12 mouse cellular contexts compared by ENCODE assay signal in genomic region chr14:6888811-6889210, GRCm38 (mm10). TPM values are rescaled to one million over a fixed set of nuclear protein-coding genes. Genes with fewer than 3 reads are reported as not detected.
A peak's percentile ranks its signal among the peaks of the same experiment; 100 is the strongest.
DNase-seq lines count a peak whose midpoint lies in the region; ATAC-seq and TF ChIP-seq lines count a peak whose summit lies in the region.
"Not testable (repeated sequence)": the region's sequence is repeated elsewhere in the genome, so short reads cannot be mapped to it uniquely, and the experiment has no call there.
"Had no signal": no experiment of that assay in that cellular context is flagged by ENCODE, and none has a peak within 500 bp of the region (broad histone marks: within the 10 kb centered on the region; RNA-seq: fewer than 3 reads in every experiment).

No protein-coding gene starts in this region.

- H3K27me3 ChIP-seq in forebrain, embryonic 12.5 days; hindbrain, embryonic 13.5 days; kidney, postnatal 0 days (ENCODE audit: insufficient read depth, low read length); midbrain, embryonic 14.5 days (ENCODE audit: control insufficient read depth, insufficient read depth, low read length): not testable (repeated sequence)

- H3K36me3 ChIP-seq in forebrain, embryonic 12.5 days (replicated peaks); hindbrain, embryonic 13.5 days; kidney, postnatal 0 days (ENCODE audit: insufficient read depth, low read length); midbrain, embryonic 14.5 days (ENCODE audit: control insufficient read depth, insufficient read depth, low read length): not testable (repeated sequence)

- H3K9ac ChIP-seq in forebrain, embryonic 12.5 days; kidney, postnatal 0 days (ENCODE audit: low read depth, low read length); midbrain, embryonic 14.5 days (replicated peaks; ENCODE audit: low read length): not testable (repeated sequence)
- peak overlapping the region; percentile 70; the same call in 1 of the 2 replicates for H3K9ac ChIP-seq in hindbrain, embryonic 13.5 days

- H3K4me1 ChIP-seq in forebrain, embryonic 12.5 days; hindbrain, embryonic 13.5 days (replicated peaks); kidney, postnatal 0 days (replicated peaks; ENCODE audit: insufficient read depth, low read length); midbrain, embryonic 14.5 days (ENCODE audit: control insufficient read depth, insufficient read depth, low read length): not testable (repeated sequence)

- 11% methylated on average over 5 of the region's 5 CpGs for WGBS in forebrain, embryonic 12.5 days
- 10% methylated on average over 5 of the region's 5 CpGs for WGBS in hindbrain, embryonic 13.5 days
- WGBS in kidney, postnatal 0 days = 19% methylated on average over 3 of the region's 5 CpGs
- 14% methylated on average over 4 of the region's 5 CpGs for WGBS in midbrain, embryonic 14.5 days

- H3K4me3 ChIP-seq in forebrain, embryonic 12.5 days (replicated peaks) = peak overlapping the region; percentile 47
- peak overlapping the region; percentile 46 for H3K4me3 ChIP-seq in hindbrain, embryonic 13.5 days
- H3K4me3 ChIP-seq in kidney, postnatal 0 days (replicated peaks; ENCODE audit: low read depth, low read length) = not testable (repeated sequence)
- peak overlapping the region; percentile 39 for H3K4me3 ChIP-seq in midbrain, embryonic 14.5 days (replicated peaks; ENCODE audit: low read depth, low read length)

- not testable (repeated sequence) for TF ChIP-seq CTCF in kidney, postnatal 0 days (IDR thresholded peaks at IDR 0.05; ENCODE audit: low read depth)

- H3K9me3 ChIP-seq in forebrain, embryonic 12.5 days; hindbrain, embryonic 13.5 days; kidney, postnatal 0 days (replicated peaks; ENCODE audit: low read length); midbrain, embryonic 14.5 days (ENCODE audit: control insufficient read depth, low read length): not testable (repeated sequence)

- H3K27ac ChIP-seq in forebrain, embryonic 12.5 days; hindbrain, embryonic 13.5 days; kidney, postnatal 0 days; midbrain, embryonic 14.5 days (replicated peaks; ENCODE audit: low read depth, low read length): not testable (repeated sequence)

- H3K4me2 ChIP-seq in forebrain, embryonic 12.5 days = peak overlapping the region; percentile 57
- peak overlapping the region; percentile 56 for H3K4me2 ChIP-seq in hindbrain, embryonic 13.5 days
- H3K4me2 ChIP-seq in kidney, postnatal 0 days (ENCODE audit: low read length) = peak overlapping the region; percentile 53; the same call in 1 of the 2 replicates
- peak overlapping the region; percentile 48 for H3K4me2 ChIP-seq in midbrain, embryonic 14.5 days (ENCODE audit: low read length)

- ATAC-seq in forebrain, embryonic 12.5 days (ENCODE audit: low FRiP score); hindbrain, embryonic 13.5 days (ENCODE audit: low FRiP score); kidney, postnatal 0 days (replicated peaks; ENCODE audit: low FRiP score, low read depth); midbrain, embryonic 14.5 days (ENCODE audit: low FRiP score, low TSS enrichment): not testable (repeated sequence)

- DNase-seq in cerebellum, adult 11-12 months = peak; percentile 6
- peak; percentile 25 for DNase-seq in heart, adult 8-10 months (ENCODE audit: low spot score)
- not testable (repeated sequence) for DNase-seq in kidney, postnatal 0 days (ENCODE audit: low spot score); midbrain, embryonic 14.5 days
- peak; percentile 15 to 68 for DNase-seq in left cerebral cortex, adult 9 months (ENCODE audit: low spot score in 2 of 2)
- DNase-seq in right cerebral cortex, postnatal 4 days = peak; percentile 1

RNA-seq across cellular contexts. Expression of gene Gm3667, which starts 1.0 kb away (rescaled TPM):
- polyA plus RNA-seq in forebrain, embryonic 12.5 days (2016; fragmentation: Nextera tagmentation; extraction: Ambion mirVana) = 2.4 and 2.9 TPM in 2 replicates
- under 1 TPM in 1 of 4 experiments, not detected in 3; 0.47 TPM for total RNA-seq in heart, adult 8-10 months (2022)
- 7.3 and 9.3 TPM in 2 replicates for polyA plus RNA-seq in hindbrain, embryonic 13.5 days (2015; fragmentation: Nextera tagmentation; extraction: Ambion mirVana)
- polyA plus RNA-seq in kidney, postnatal 0 days (2015; fragmentation: Nextera tagmentation; extraction: Ambion mirVana) = 0.08 and 0.51 TPM in 2 replicates
- 11.7 and 14.4 TPM in 2 replicates for polyA plus RNA-seq in midbrain, embryonic 14.5 days (2014; fragmentation: Nextera tagmentation; extraction: Ambion mirVana)
- total RNA-seq: granulocyte monocyte progenitor cell, adult 5-6 weeks; neutrophil, adult 5-6 weeks had no signal

RNA-seq across cellular contexts. Expression of gene Gm3642, which starts 48.7 kb away (rescaled TPM):
- not detected in 2 replicates for polyA plus RNA-seq in forebrain, embryonic 12.5 days (2016; fragmentation: Nextera tagmentation; extraction: Ambion mirVana)
- total RNA-seq in heart, adult 8-10 months (2022) = under 1 TPM in 1 of 4 experiments, not detected in 3; 0.19 TPM
- not detected in 2 replicates for polyA plus RNA-seq in hindbrain, embryonic 13.5 days (2015; fragmentation: Nextera tagmentation; extraction: Ambion mirVana)
- polyA plus RNA-seq in kidney, postnatal 0 days (2015; fragmentation: Nextera tagmentation; extraction: Ambion mirVana) = not detected in 2 replicates
- polyA plus RNA-seq in midbrain, embryonic 14.5 days (2014; fragmentation: Nextera tagmentation; extraction: Ambion mirVana) = not detected in 2 replicates
- total RNA-seq: granulocyte monocyte progenitor cell, adult 5-6 weeks; neutrophil, adult 5-6 weeks had no signal
- polyA plus RNA-seq: CD4-positive, CD25-positive, alpha-beta regulatory T cell, adult 4 months; limb, embryonic 11.5 days had no signal
